Mouse (Mus musculus): ENCODE results near the gene Traf5. TPM values are rescaled to one million over a fixed set of nuclear protein-coding genes. Genes with fewer than 3 reads are reported as not detected.

Gene Traf5
- polyA plus RNA-seq, 1 experiment = 14.5 TPM

DNA sequence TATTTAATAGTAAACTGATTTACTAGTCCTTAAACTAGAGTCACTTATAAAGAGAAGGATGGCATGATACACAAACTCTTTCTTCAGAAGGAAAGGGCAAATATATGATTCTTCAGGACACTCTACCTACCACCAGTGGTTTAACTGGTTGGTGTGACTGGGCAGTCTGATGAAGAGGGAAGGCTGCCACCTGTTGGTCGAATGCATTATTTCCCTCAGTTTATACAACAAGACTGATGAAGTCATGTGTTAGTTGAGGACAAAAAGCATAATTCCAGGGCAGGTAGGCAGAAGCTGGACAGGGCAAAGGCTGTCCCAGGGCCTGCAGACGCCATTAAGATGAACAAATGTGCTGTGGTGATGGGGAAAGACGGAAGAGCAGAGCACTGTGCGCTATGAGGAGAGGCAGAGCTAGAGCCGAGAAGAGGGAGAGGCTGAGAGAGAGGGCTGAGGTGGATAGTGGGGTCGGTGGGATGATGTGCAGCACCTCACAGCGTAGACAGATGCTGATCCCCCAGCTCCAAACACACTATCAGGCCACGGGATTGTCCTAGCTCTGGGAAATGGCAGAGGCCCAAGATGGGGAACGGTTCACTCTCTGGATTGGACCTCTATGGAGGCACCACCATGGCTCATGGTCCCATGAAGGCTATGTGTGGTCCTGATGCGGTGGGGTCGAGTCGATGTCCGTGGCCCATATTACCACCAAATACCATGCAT, 2.3 kb upstream of the Traf5 start:
- 60% methylated on average over 13 of the region's 13 CpGs for WGBS
- no peak for DNase-seq (ENCODE audit: low read depth, low spot score)

DNA sequence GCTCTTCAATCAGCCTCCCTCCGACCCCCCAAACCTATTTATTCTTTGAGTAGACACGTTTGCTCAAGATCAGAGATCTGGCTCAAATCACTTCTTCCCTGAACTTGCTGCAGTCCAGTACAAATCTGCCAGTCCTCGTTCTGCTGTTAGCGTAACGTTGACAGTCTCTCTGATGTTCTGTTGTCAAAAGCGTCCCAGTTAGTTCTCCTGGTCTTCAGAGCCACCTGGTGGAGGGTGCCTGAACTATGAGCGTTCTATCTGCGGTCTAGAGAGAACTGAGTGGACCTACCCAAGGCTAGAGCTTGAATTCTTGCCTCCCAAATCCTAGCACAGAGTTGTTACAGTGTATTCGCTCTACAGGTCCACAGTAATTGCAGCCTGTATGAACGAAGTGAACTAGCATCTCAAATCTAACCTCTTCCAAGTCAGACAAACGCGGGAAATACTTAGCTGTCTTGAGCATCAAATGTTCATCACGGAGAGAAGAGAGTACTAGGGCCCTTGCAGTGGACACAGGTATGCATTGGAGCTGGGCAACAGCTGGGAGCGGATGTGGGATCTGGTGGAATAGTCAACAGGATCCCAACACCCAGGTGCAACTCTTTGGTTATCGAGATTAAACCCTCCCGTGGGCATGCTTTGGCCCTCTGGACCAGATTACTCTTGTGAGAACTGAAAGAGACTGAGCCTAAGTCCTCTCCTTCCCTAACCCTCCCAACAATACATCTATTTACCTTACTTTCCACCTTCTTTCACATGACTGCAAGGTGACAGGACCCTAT, 711 bp upstream of the Traf5 start:
- 31% methylated on average over 16 of the region's 16 CpGs for WGBS

DNA sequence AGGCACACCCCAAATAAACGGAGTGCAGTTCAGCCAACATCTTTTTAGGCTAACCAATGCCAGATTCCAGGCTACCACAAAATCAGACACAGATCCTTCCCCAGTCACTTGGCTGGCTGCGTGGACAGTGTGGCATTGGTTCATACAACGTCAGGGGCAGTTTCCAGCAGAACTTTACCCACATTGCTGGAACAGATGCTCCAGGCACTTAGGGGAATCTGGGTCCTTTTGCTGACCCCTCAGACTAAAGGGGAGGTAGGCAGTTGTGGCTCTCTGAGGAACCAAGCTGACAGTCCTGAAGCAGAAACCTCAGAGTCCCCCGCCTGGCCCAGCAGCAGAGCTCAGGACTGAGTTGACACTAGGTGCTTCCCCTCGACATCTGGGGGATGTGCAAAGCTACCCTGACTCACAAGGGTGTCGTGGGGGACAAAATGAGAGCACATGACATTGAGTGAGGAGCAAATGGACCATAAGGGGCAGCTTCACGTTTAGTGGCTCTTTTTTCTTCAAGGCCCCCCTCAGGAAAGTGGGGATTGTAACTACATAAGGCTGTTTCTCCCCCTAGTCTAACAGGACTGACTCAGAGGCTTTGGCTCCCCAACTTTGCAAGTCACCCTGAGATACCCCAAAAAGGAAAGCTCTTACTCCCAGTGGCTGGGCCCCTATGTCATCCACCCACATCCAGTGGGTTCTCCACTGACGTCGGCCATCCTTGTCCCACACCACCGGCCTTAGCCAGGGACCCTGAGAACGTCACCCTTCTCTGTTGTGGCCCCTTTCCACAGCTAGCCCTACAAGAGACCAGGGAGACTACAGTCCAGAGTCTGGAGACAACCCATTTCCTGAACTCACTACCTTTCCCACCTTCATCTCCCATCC, 1.4 kb downstream of the Traf5 start:
- WGBS = 53% methylated on average over 11 of the region's 11 CpGs
- DNase-seq (ENCODE audit: low read depth, low spot score) = no peak

More for the DNA sequence above, 711 bp upstream of the Traf5 start:
- DNase-seq (ENCODE audit: low read depth, low spot score) = peak; percentile 76

DNA sequence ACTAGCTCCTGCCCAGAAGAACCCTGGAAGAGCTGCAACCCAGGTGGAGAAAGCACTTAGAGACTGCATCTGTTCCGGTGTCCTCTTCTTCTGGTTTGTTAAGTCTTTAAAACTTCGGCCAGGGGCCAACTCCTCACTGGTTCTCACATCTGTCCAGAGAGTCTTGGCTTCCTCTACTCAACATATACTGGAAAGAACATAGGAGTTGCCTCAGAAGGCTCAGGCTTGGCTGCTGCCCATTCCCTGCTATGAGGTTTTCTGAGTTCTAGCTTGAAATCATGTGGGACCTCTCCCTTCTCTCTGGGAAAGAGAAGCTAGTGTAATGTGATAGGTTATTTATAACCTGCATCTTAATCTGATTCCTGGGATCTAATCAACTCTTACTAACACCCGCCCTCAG, 2.1 kb downstream of the Traf5 start:
- WGBS = 52% methylated on average over 3 of the region's 3 CpGs

DNA sequence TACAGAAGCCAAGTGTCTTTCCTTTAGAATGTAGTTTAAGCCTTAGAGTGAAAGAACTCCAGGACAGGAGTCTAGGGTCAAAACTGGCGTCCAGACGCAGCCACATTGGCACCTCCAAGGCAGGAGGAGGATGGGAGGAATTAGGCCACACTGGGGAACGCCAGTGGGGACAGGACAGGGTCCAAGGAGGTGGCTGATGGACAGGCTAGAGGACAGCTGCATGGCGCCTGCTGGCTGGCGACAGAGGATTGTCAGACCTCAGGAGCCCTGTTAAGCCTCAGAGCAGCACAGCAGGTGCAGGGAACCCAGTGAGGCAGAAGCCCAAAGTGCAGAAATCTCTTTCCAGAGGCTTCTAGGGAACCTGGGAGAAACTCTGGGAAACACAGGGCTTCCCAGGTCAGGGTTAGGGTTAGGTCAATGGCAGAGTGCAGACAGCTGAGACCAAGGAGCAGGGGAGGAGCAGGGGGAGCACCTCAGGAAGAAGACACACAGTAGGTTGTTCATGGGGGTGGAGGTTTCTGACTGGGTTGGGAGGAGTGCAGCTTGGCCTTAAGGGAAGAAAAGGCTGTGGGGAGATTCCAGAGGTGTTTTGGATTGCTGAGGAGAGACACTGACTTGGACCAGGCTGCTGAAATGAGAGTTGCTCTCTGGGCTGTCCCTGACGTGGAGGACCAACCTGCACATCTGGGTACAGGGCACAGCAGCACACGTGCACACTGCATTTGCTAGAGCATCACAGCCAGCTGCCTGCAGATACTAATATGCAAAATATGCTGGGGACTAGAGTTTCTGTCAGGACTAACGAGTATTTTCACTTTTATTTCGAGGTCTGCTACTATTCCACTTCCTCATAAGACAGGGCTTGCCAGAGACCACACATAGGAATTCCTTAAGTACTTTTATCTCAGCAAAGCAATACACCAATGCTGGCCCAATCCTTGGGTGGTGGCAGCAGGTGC, 2.9 kb downstream of the Traf5 start:
- 67% methylated on average over 9 of the region's 9 CpGs for WGBS
- no peak for DNase-seq (ENCODE audit: low read depth, low spot score)

More for the DNA sequence above, 2.1 kb downstream of the Traf5 start:
- DNase-seq (ENCODE audit: low read depth, low spot score) = no peak

- WGBS = 82% methylated on average over 4 of the region's 4 CpGs
- no peak for DNase-seq (ENCODE audit: low read depth, low spot score)
Observed at GRCm38 (mm10) chr1:192088011-192088410, 4.3 kb downstream of the Traf5 start.

- no peak for DNase-seq (ENCODE audit: low read depth, low spot score)
- WGBS = 59% methylated on average over 4 of the region's 4 CpGs
Observed at GRCm38 (mm10) chr1:192087098-192087497, 5.3 kb downstream of the Traf5 start.

DNA sequence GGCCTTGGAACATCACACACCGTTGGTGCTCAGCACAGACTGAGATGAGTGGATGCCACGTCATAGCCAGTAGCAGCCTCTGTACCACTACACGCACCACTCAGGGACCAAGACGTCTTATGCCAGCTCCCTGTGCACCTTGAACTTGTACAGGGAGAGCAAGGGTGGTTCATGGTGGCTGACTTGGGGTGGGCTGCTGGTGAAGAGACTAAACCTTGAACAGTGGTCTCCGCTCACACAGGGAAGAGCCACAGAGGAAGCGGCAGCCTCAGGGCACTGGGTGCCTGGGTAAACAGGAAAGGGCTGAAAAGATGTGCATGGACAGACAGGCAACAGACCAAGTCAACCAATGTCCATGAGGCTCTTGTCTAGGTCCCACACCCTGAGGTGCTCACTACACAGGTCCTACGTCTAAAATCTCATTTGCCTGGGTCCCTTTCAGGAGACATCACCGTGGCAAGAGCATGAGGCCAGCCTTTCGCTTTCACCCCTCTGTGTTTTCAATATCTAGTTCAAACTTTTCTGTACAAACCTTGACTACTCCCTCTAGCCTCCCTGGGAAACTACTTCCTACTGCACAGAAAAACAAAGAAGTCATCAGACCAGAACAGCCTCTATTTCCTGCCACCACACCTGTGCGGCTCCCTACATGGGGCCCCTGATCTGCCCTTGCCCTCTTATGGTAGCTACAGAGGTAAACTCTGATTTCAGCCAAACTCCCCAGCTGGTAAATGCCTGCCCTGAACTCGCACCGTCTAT, 5.9 kb downstream of the Traf5 start:
- no peak for DNase-seq (ENCODE audit: low read depth, low spot score)
- 55% methylated on average over 12 of the region's 12 CpGs for WGBS

DNA sequence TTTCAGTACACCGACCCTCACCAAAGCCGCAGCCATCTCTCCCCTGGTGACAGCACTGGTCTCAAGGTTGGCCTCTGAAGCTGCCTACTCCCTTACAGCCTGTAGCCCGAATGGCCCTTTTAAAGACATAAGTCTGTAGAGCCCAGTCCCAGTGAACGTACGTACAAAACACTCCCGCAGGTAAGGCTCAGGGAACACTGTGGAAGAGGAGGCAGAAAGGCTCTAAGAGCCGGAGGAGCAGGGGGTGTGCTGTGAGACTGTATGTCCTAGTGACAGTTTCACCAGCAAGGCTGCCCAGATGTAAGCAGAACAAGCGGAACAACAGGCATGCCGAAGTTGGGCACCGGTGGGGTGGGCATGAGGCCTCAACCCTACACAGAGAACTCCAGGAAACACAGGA, 7.1 kb downstream of the Traf5 start:
- WGBS = 92% methylated on average over 10 of the region's 10 CpGs
- no peak for DNase-seq (ENCODE audit: low read depth, low spot score)

DNA sequence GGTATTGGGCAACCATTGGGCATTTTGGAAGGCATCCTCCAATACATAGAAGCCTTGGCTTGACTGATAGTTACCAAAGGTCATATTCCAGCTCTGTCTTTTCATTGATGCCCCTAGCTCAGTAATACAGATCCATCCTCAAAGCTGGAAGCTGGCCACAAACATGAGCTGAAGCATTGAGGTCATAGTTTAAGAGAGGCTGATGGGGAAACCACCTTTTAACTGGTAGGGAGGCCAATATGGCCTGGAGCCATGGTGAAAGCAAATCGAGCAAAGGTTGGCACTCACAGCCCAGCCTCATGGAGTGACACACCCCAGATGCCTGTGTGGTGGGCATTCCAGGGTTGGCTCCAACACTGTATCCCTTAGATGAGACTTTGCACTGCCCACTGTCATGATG, 9.7 kb downstream of the Traf5 start:
- 31% methylated on average over 1 of the region's 1 CpGs for WGBS
- DNase-seq (ENCODE audit: low read depth, low spot score) = no peak

DNA sequence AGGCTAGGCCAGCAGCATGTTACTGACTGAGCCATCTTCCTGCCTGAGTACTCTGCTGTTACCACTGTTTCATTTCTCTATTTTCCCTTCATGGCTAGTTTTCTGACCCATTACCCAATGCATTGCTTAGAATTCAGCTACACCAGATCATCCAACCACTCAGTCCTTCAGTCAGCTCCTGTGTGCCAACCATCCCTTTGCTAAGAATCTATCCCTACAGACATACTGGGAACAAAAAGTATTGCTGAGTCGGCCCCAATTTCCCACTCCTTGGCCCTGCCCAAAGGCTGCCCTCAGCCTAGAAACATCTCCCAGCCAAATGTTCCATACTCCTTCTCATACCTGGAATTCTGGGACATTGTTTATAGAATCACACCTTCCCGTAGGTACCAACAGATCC, 11.2 kb downstream of the Traf5 start:
- no peak for DNase-seq (ENCODE audit: low read depth, low spot score)
- 98% methylated on average over 2 of the region's 2 CpGs for WGBS

DNA sequence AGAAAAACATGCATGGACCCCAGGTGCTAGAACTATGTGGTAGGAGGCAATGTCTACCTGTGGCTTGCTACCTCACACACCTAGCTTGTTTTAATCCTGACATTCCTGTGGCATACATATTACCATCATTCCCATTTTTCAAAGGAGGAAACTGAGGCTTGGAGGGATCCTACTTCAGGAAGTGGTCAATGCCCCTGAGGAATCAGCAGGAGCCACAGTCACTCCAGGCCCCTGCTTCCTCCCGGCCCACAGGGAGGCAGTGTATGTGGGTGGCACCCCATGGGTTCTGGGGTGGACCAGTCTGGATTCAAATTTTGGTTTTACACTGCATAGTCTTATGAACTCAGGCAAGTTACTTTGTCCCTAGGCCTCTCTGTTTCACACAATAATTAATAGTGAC, 13.2 kb downstream of the Traf5 start:
- WGBS = 68% methylated on average over 1 of the region's 1 CpGs
- DNase-seq (ENCODE audit: low read depth, low spot score) = no peak

DNA sequence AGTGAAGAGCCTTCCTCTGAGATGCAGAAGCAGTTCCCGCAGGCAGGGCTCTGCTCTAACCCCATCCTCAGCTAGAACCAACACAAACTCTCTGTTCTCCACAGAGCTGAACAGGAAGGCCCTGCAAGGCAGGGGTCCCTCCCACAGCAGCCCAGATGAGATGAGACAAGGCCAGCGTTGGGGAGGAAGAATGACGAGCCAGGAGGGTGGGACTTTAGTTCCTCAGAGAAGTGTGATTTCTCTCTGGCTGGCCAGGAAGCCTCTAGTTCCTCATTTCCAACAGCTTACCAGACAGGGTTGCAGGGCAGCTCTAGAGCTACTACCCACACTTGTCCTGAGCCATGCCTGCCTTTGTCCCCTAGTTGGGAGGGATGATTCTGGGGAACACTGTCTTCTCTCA, 14.0 kb downstream of the Traf5 start:
- WGBS = 44% methylated on average over 3 of the region's 3 CpGs
- no peak for DNase-seq (ENCODE audit: low read depth, low spot score)

DNA sequence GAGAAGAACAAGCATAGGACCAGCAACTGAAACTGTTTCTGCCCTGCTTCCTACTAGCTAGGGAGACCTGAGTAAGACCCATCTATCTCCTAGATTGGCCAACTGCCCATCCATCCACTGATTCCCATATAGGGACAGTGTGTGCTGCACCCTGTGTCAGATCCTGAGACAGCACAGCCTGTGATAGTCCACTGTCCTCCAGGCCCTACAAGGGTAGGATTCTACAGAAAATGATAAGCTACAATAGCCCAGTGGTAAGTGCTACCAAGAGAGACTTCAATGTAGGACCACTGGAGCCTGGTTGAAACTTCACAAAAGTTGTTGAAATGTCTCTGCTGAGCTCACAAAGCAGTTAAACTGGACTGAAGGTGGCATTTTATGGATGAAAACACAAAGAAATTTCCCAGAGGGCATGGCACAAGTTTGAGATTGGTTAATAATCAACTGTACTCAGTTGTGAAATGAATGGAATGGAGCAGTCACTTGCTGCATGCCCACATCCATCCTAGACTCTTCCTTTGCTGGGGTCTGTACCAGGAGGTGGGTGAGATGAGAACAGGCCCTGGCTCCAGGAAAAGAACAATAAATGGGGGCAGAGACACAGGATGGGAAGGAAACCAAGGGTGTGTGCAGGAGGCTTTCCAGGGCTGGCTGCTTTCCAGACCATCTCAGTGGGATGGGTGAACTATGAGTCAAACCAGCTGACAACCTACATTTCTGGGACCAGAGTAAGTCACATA, 15.4 kb downstream of the Traf5 start:
- DNase-seq (ENCODE audit: low read depth, low spot score) = no peak

DNA sequence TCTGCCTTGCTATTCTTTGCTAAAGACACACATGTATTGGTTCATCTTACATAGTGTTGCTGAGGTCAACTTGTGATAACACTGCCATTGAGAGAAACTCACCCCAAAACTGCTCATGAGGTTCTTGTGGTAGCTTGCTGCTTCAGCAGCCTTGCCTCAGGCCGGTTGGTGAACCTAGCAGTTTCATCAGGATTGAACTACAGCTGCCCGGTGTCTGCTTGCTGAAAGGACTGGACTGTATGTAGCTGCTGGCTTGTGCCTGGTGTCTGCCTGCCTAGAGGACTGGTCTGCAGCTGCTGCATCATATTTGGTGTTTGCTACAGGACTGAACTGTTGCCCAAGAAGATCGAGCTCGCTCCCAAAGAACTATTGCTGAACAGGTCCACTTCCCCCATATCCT, 16.3 kb downstream of the Traf5 start:
- WGBS = 57% methylated on average over 4 of the region's 4 CpGs
- no peak for DNase-seq (ENCODE audit: low read depth, low spot score)

DNA sequence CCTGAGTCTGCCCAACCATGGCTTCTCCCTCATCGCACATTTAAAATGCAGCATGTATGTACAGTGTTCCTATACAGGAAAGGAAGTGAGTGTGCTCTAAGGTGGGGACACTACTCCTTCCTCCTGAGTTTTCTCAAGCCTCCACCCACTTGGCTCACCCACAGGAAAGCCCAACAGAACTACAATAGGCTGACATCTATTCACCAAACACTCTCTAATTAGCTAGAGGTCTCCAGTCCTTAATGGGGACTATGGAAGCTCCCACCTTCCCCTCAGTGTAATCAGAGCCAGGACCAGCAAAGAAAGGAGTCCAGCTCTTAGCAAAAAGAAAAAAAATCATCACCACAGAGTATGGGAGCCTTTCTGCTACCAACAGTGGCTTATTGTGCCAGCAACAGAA, 17.5 kb downstream of the Traf5 start:
- DNase-seq (ENCODE audit: low read depth, low spot score) = no peak
- WGBS = 17% methylated on average over 1 of the region's 1 CpGs

GRCm38 (mm10) chr1:192072426-192072825, 19.9 kb downstream of the Traf5 start:
- 46% methylated on average over 1 of the region's 1 CpGs for WGBS
- no peak for DNase-seq (ENCODE audit: low read depth, low spot score)

- 13% methylated on average over 3 of the region's 3 CpGs for WGBS
- no peak for DNase-seq (ENCODE audit: low read depth, low spot score)
Observed at GRCm38 (mm10) chr1:192070618-192071051, 21.7 kb downstream of the Traf5 start.
